Mouse (Mus musculus) embryonic facial prominence, embryonic 14.5 days (tissue): ENCODE results near the gene Rlbp1. TPM values are rescaled to one million over a fixed set of nuclear protein-coding genes. Genes with fewer than 3 reads are reported as not detected.

ENCODE experiments used
- ATAC-seq: fragments of 200-750 bp; cut with Nextera tagmentation; 2 replicates; pipeline ENCODE4 v1.8.0; 2017; ENCODE audit warnings: low read depth, moderate number of reproducible peaks, moderate TSS enrichment
- DNase-seq: peaks from one replicate; pipeline ENCODE4 v3.0.0-alpha.2; 2015; ENCODE audit warnings: low spot score
- H3K27ac ChIP-seq: fragments of 300-500 bp; sonication (generic); replicated peaks from 2 replicates; pipeline ENCODE4 v1.5.1; 2014; ENCODE audit warnings: low read depth, mild to moderate bottlenecking, low read length, moderate library complexity
- H3K27me3 ChIP-seq: fragments of 300-500 bp; sonication (generic); replicated peaks from 2 replicates; pipeline ENCODE4 v1.6.1; 2014; ENCODE audit warnings: low read length; ENCODE audit not compliant: control insufficient read depth, insufficient read depth
- H3K36me3 ChIP-seq: fragments of 300-500 bp; sonication (generic); 2 replicates; pipeline ENCODE4 v1.6.1; 2014; ENCODE audit warnings: low read length, mixed read lengths; ENCODE audit not compliant: control insufficient read depth, insufficient read depth
- H3K4me1 ChIP-seq: fragments of 300-500 bp; sonication (generic); 2 replicates; pipeline ENCODE4 v1.6.1; 2014; ENCODE audit warnings: antibody characterized with exemption, low read length; ENCODE audit not compliant: control insufficient read depth, insufficient read depth
- H3K4me2 ChIP-seq: fragments of 300-500 bp; sonication (generic); 2 replicates; pipeline ENCODE4 v1.6.1; 2014; ENCODE audit warnings: low read depth, mild to moderate bottlenecking, low read length, moderate library complexity, mixed read lengths
- H3K4me3 ChIP-seq: fragments of 300-500 bp; sonication (generic); 2 replicates; pipeline ENCODE4 v1.5.1; 2014; ENCODE audit warnings: low read depth, mild to moderate bottlenecking, low read length
- H3K9ac ChIP-seq: fragments of 300-500 bp; sonication (generic); 2 replicates; pipeline ENCODE4 v1.6.1; 2014; ENCODE audit warnings: low read depth, mild to moderate bottlenecking, low read length, moderate library complexity, mixed read lengths
- H3K9me3 ChIP-seq: fragments of 300-500 bp; sonication (generic); 2 replicates; pipeline ENCODE4 v1.6.1; 2016; ENCODE audit warnings: low read length; ENCODE audit not compliant: control insufficient read depth
- WGBS: fragments of 180-500 bp; shearing (Covaris S2); extraction: QIAGEN DNeasy Blood & Tissue Kit; methylation state at CpG from one replicate; pipeline ENCODE4 v1.1.7; 2014; 5-methylcytosine and 5-hydroxymethylcytosine counted together
- polyA plus RNA-seq: library from polyadenylated mRNA; unstranded; fragments of >200 nt; fragmentation: Nextera tagmentation; extraction: Ambion mirVana; gene quantifications from 2 replicates; pipeline ENCODE4 v1.2.1, GENCODE M21; 2014

Gene Rlbp1
- polyA plus RNA-seq, 1 experiment from 2014 or later = 2.5 TPM

DNA sequence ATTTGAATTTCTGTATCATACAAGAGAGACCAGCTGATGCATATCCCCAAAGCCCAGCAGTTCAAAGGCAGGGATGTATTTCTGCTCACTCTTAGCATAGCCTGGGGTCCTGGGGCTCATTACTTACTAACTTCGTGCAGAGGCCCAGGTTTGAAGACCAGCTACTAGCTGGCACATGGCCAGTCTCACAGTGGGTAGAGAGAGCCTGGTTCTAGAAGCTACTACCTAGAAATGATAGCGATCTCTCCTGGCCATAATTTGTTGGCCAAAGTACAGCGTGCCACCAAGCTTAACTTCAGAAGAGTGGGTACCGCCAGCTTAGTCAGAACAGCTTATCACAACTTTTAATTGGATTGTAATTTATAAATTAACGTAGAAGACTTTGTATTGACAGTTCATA lies 58.1 kb downstream of the Rlbp1 start:
- no peaks in the 10 kb centered on the region for H3K4me1 ChIP-seq
- H3K27ac ChIP-seq = no peak overlapping the region
- ATAC-seq (no peak), DNase-seq (no peak)
- H3K4me3 ChIP-seq = no peak overlapping the region
- H3K4me2 ChIP-seq = no peak overlapping the region
- 88% methylated on average over 5 of the region's 5 CpGs for WGBS
- H3K36me3 ChIP-seq = peaks cover 53% of the 10 kb centered on the region
- no peak overlapping the region for H3K9ac ChIP-seq
- no peaks in the 10 kb centered on the region for H3K9me3 ChIP-seq
- no peaks in the 10 kb centered on the region for H3K27me3 ChIP-seq

Other genes starting within 250 kb of the Rlbp1 start
- 147 and 155 TPM in 2 replicates for gene Mfge8, start 238.0 kb downstream of the Rlbp1 start, polyA plus RNA-seq
- gene Abhd2, start 113.8 kb downstream of the Rlbp1 start, polyA plus RNA-seq = 14.2 and 14.5 TPM in 2 replicates
- gene Fanci, start 4.9 kb upstream of the Rlbp1 start, polyA plus RNA-seq = 8.2 and 8.3 TPM in 2 replicates
- gene Polg, start 79.3 kb upstream of the Rlbp1 start, polyA plus RNA-seq = 33.3 and 38.7 TPM in 2 replicates
- 0.39 and 0.65 TPM in 2 replicates for gene Rhcg, start 230.6 kb upstream of the Rlbp1 start, polyA plus RNA-seq